Mouse (Mus musculus) G1E (cell line): ENCODE data around the gene Kctd20. TPM values are rescaled to one million over a fixed set of nuclear protein-coding genes. Genes with fewer than 3 reads are reported as not detected.

ENCODE experiments used
- ATAC-seq: 2 replicates; pipeline ENCODE4 v1.8.0; 2016; ENCODE audit warnings: mild to moderate bottlenecking; ENCODE audit not compliant: insufficient number of reproducible peaks, poor library complexity, low FRiP score, severe bottlenecking; ENCODE audit errors: extremely low read depth
- DNase-seq: peaks from one replicate; pipeline ENCODE4 v3.0.0; 2012; ENCODE audit warnings: low spot score
- H3K27me3 ChIP-seq: 2 replicates; pipeline ENCODE4 v1.6.1; 2012; ENCODE audit warnings: mild to moderate bottlenecking, low read length, inconsistent platforms; ENCODE audit not compliant: insufficient read depth
- H3K36me3 ChIP-seq: replicated peaks from 2 replicates; pipeline ENCODE3; 2012; ENCODE audit warnings: mild to moderate bottlenecking, inconsistent platforms
- H3K4me1 ChIP-seq: 2 replicates; pipeline ENCODE4 v1.6.1; 2012; ENCODE audit warnings: low read depth, low read length, inconsistent platforms, mixed read lengths; ENCODE audit not compliant: insufficient read depth
- H3K4me3 ChIP-seq: 2 replicates; pipeline ENCODE4 v1.5.1; 2012; ENCODE audit warnings: low read depth, mild to moderate bottlenecking, inconsistent platforms, low read length, moderate library complexity, mixed read lengths
- H3K9me3 ChIP-seq: replicated peaks from 2 replicates; pipeline ENCODE4 v1.6.1; 2012; ENCODE audit warnings: inconsistent platforms
- CTCF ChIP-seq: IDR thresholded peaks from 2 replicates; pipeline ENCODE4 v1.5.1; 2012; ENCODE audit warnings: low read depth, low read length, inconsistent platforms, mixed read lengths
- GATA1 ChIP-seq: IDR thresholded peaks from 2 replicates; pipeline ENCODE4 v1.6.1; 2012; ENCODE audit warnings: borderline replicate concordance, low read length, inconsistent platforms, mixed read lengths
- GATA2 ChIP-seq: IDR thresholded peaks from 2 replicates; pipeline ENCODE4 v1.6.1; 2012; ENCODE audit warnings: low read depth, low read length, inconsistent platforms, borderline replicate concordance
- POLR2AphosphoS5 ChIP-seq: IDR thresholded peaks from 2 replicates; pipeline ENCODE4 v1.6.1; 2012; ENCODE audit warnings: low read depth, low read length, inconsistent platforms; ENCODE audit not compliant: insufficient replicate concordance
- TAL1 ChIP-seq: conservative IDR thresholded peaks from 2 replicates; pipeline ENCODE4 v1.6.1; 2012; ENCODE audit warnings: low read depth, low read length, inconsistent platforms, mixed read lengths
- polyA plus RNA-seq: library from polyadenylated mRNA; stranded (reverse); fragments of >175 nt; gene quantifications from 2 replicates; pipeline ENCODE4 v1.2.3, GENCODE M21; 2012
- total RNA-seq, 2 experiments: library from RNA; stranded (forward) in 1 of 2; stranded (reverse) in 1 of 2; fragments of 200-1000 nt in 1 of 2; fragments of >200 nt in 1 of 2; fragmentation: Nextera tagmentation in 1 of 2; gene quantifications; 2 replicates each; pipeline ENCODE4 v1.2.3; 2014 to 2017

Kctd20 gene
- total RNA-seq (2014; fragmentation: Nextera tagmentation), result 47.3 and 66.3 TPM in 2 replicates
- total RNA-seq (2017), result 42.7 and 51.0 TPM in 2 replicates
- 91.6 and 123 TPM in 2 replicates for polyA plus RNA-seq

GRCm38 (mm10) chr17:28951831-28952799, at the start of gene Kctd20:
Gene Kctd20 (plus strand): TSS chr17:28951950.
- Histone ChIP-seq H3K27me3 (0 out of 2 replicates have a peak, but pooled peaks cover under 1% of the 10 kb centered on the region), H3K4me3 (peak within 1 kb of the TSS; percentile 78), H3K9me3 (peaks cover 6% of the 10 kb centered on the region; the same call in 1 of the 2 replicates), H3K4me1 (peaks cover 38% of the 10 kb centered on the region), H3K36me3 (peaks cover 23% of the 10 kb centered on the region)
- ATAC-seq (peak; percentile 45), DNase-seq (peak; percentile 95)
- TF ChIP-seq TAL1 (no peak), CTCF (no peak), GATA2 (no peak), GATA1 (no peak), POLR2AphosphoS5 (no peak)

- ATAC-seq, result no peak; the same call in 1 of the 2 replicates
Measured at GRCm38 (mm10) chr17:28904546-28905376, 47.0 kb upstream of the Kctd20 start.

GRCm38 (mm10) chr17:28905377-28905916, 46.3 kb upstream of the Kctd20 start:
- Histone ChIP-seq H3K9me3 (no peaks in the 10 kb centered on the region), H3K4me1 (peaks cover 10% of the 10 kb centered on the region; the same call in 1 of the 2 replicates), H3K36me3 (no peaks in the 10 kb centered on the region), H3K27me3 (peaks cover 53% of the 10 kb centered on the region), H3K4me3 (no peak overlapping the region)
- ATAC-seq, result no peak
- DNase-seq, result no peak
- TF ChIP-seq CTCF (no peak), TAL1 (no peak), GATA2 (no peak)

More at GRCm38 (mm10) chr17:28904546-28905376, 47.0 kb upstream of the Kctd20 start:
- Histone ChIP-seq H3K4me1 (peaks cover 7% of the 10 kb centered on the region; the same call in 1 of the 2 replicates), H3K4me3 (no peak overlapping the region), H3K27me3 (peaks cover 47% of the 10 kb centered on the region), H3K9me3 (no peaks in the 10 kb centered on the region), H3K36me3 (no peaks in the 10 kb centered on the region)
- DNase-seq, result peak; percentile 48
- TF ChIP-seq CTCF (peak; percentile 57; the same call in 1 of the 2 replicates), TAL1 (no peak)

GRCm38 (mm10) chr17:28907959-28908358, 43.8 kb upstream of the Kctd20 start:
- H3K4me3 ChIP-seq, result no peak overlapping the region
- no peaks in the 10 kb centered on the region for H3K9me3 ChIP-seq
- TF ChIP-seq POLR2AphosphoS5, result no peak
- TF ChIP-seq GATA1, result no peak
- no peak for TF ChIP-seq CTCF
- TF ChIP-seq TAL1, result no peak
- TF ChIP-seq GATA2, result no peak
- DNase-seq, result no peak
- H3K36me3 ChIP-seq, result no peaks in the 10 kb centered on the region
- ATAC-seq, result no peak
- H3K27me3 ChIP-seq, result peaks cover 51% of the 10 kb centered on the region
- H3K4me1 ChIP-seq, result peaks cover 10% of the 10 kb centered on the region; the same call in 1 of the 2 replicates

GRCm38 (mm10) chr17:28909252-28909941, 42.4 kb upstream of the Kctd20 start:
- H3K4me1 ChIP-seq, result peaks cover 9% of the 10 kb centered on the region; the same call in 1 of the 2 replicates
- no peak overlapping the region for H3K4me3 ChIP-seq
- ATAC-seq, result no peak
- DNase-seq, result no peak
- no peaks in the 10 kb centered on the region for H3K36me3 ChIP-seq
- TF ChIP-seq POLR2AphosphoS5, result no peak
- 0 out of 2 replicates have a peak, but pooled peaks have one; percentile 7 for TF ChIP-seq CTCF
- H3K9me3 ChIP-seq, result no peaks in the 10 kb centered on the region
- peaks cover 49% of the 10 kb centered on the region for H3K27me3 ChIP-seq
